Mouse (Mus musculus) bone marrow macrophage, adult 2 months (primary cell): ENCODE data around the gene Pla2g5.

Experiments
- CTCF ChIP-seq: IDR thresholded peaks from 2 replicates; pipeline ENCODE4 v1.5.1; 2012; ENCODE audit warnings: low read depth, mild to moderate bottlenecking, low read length, moderate library complexity
- POLR2A ChIP-seq: IDR thresholded peaks from 2 replicates; pipeline ENCODE4 v1.6.1; 2012; ENCODE audit warnings: mild to moderate bottlenecking, low read depth, low read length, borderline replicate concordance

GRCm38 (mm10) chr4:138884261-138884660 lies 21.0 kb upstream of the Pla2g5 start:
- TF ChIP-seq CTCF, result peak; percentile 79
- TF ChIP-seq POLR2A, result no peak
